Comparison of ENCODE assay signal across 9 mouse cellular contexts in the genomic region with DNA sequence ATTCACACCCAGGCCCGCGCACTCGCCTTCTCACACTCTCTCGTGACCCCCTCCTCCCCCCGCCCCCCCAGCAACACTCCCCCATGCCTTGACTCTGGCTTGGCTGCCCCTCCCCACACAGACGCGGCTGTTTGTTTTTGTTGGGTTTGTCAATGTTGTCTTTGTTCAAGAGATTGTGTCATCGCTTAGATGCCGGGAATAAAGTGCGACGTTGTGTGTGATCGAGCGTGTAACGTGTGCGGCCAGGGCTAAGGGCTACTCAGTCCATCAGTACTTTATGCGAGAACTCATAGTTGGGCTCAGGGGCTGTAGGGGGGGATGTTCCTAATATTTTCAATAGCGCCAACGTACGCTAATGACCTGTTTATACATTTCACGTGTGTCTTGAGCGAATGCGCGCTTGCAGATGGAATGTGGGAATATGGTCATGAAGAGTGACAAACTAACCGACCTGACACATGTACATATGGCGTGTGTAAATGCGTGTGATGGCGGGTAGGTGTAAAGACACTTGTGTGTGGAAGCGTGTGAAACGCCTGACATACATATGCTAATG. TPM values are rescaled to one million over a fixed set of nuclear protein-coding genes. Genes with fewer than 3 reads are reported as not detected.
A peak's percentile ranks its signal among the peaks of the same experiment; 100 is the strongest.
DNase-seq lines count a peak whose midpoint lies in the region; ATAC-seq and TF ChIP-seq lines count a peak whose summit lies in the region.
"Had no signal": no experiment of that assay in that cellular context is flagged by ENCODE, and none has a peak within 500 bp of the region (broad histone marks: within the 10 kb centered on the region; RNA-seq: fewer than 3 reads in every experiment).

No protein-coding gene starts in this region.

- no peaks in the 10 kb centered on the region for H3K36me3 ChIP-seq in CH12.LX (replicated peaks in 1 of 2; ENCODE audit: control insufficient read depth in 1 of 2, insufficient read depth in 1 of 2, low read length in 1 of 2)
- no peaks in the 10 kb centered on the region for H3K36me3 ChIP-seq in forebrain, embryonic 13.5 days (ENCODE audit: poor library complexity, severe bottlenecking)
- H3K36me3 ChIP-seq in kidney, embryonic 14.5 days (ENCODE audit: control insufficient read depth, insufficient read depth, low read length) = peaks cover 8% of the 10 kb centered on the region; the same call in 1 of the 2 replicates
- H3K36me3 ChIP-seq: G1E had no signal

- no peak for TF ChIP-seq POLR2A in cerebellum, adult 2 months (IDR thresholded peaks at IDR 0.05; ENCODE audit: borderline replicate concordance, insufficient read depth, low read length)
- TF ChIP-seq POLR2A in CH12.LX (IDR thresholded peaks at IDR 0.05; ENCODE audit: low read depth, low read length) = no peak

- in situ Hi-C loops in CH12.LX (cut with MboI; ENCODE audit: low pct_ligation_motif_present, low pct_unique_long_range_greater_than_20kb, low sequenced_read_pairs) = no loop called here

- H3K9me3 ChIP-seq in CH12.LX (replicated peaks; ENCODE audit: low read length) = no peaks in the 10 kb centered on the region
- H3K9me3 ChIP-seq in forebrain, embryonic 13.5 days (replicated peaks) = no peaks in the 10 kb centered on the region
- no peaks in the 10 kb centered on the region for H3K9me3 ChIP-seq in kidney, embryonic 14.5 days (ENCODE audit: control insufficient read depth, low read length)
- H3K9me3 ChIP-seq: G1E had no signal

- peaks cover 8% of the 10 kb centered on the region for H3K4me1 ChIP-seq in cerebellum, adult 2 months (ENCODE audit: control insufficient read depth, insufficient read depth, low read length)
- peaks cover 13 to 32% of the 10 kb centered on the region in 2 experiments for H3K4me1 ChIP-seq in CH12.LX (ENCODE audit: control insufficient read depth in 1 of 2, insufficient read depth in 2 of 2)
- H3K4me1 ChIP-seq in forebrain, embryonic 13.5 days = peaks cover 37% of the 10 kb centered on the region
- H3K4me1 ChIP-seq in kidney, embryonic 14.5 days (ENCODE audit: control insufficient read depth, insufficient read depth, low read length) = peaks cover 44% of the 10 kb centered on the region

- under 1% methylated on average over 29 of the region's 29 CpGs for WGBS in cerebellum, adult 2 months
- WGBS in forebrain, embryonic 13.5 days = under 1% methylated on average over 29 of the region's 29 CpGs
- under 1% methylated on average over 29 of the region's 29 CpGs for WGBS in kidney, embryonic 14.5 days

- TF ChIP-seq RAD21 in CH12.LX (IDR thresholded peaks at IDR 0.05; ENCODE audit: low read depth, low read length) = no peak

- peak overlapping the region; percentile 68 for H3K4me2 ChIP-seq in CH12.LX (ENCODE audit: insufficient read depth, low read depth, poor library complexity, severe bottlenecking)
- H3K4me2 ChIP-seq in forebrain, embryonic 13.5 days = peak overlapping the region; percentile 95
- H3K4me2 ChIP-seq in kidney, embryonic 14.5 days (replicated peaks; ENCODE audit: low read depth, low read length) = peak overlapping the region; percentile 65

- no peaks in the 10 kb centered on the region for H3K27me3 ChIP-seq in cerebellum, adult 2 months (ENCODE audit: control insufficient read depth, insufficient read depth, low read length)
- H3K27me3 ChIP-seq in CH12.LX (replicated peaks) = peaks cover 7% of the 10 kb centered on the region
- H3K27me3 ChIP-seq in forebrain, embryonic 13.5 days = peaks cover 47% of the 10 kb centered on the region
- H3K27me3 ChIP-seq in kidney, embryonic 14.5 days (ENCODE audit: control insufficient read depth, insufficient read depth, low read length) = peaks cover 2% of the 10 kb centered on the region

- DNase-seq in cerebellum, adult 2 months = peak in 1 of 2 experiments; percentile 45
- DNase-seq in cerebellum, adult 8-10 months = no peak
- DNase-seq in CH12.LX (ENCODE audit: extremely low read depth) = no peak
- peak; percentile 80 for DNase-seq in lung, postnatal 36 days
- DNase-seq in ovary, postnatal 36 days (ENCODE audit: low spot score) = no peak

- dilution Hi-C loops in CH12.LX (cut with MboI; ENCODE audit: extremely low pct_ligation_motif_present, extremely low pct_unique_long_range_greater_than_20kb, low sequenced_read_pairs) = no loop called here

- no peak for TF ChIP-seq EP300 in CH12.LX (IDR thresholded peaks at IDR 0.05; ENCODE audit: low read length)

- no peak for TF ChIP-seq CTCF in cerebellum, adult 2 months (IDR thresholded peaks at IDR 0.05; ENCODE audit: borderline replicate concordance, insufficient read depth, low read depth, low read length)
- TF ChIP-seq CTCF in CH12.LX (conservative IDR thresholded peaks at IDR 0.05 in 1 of 2, IDR thresholded peaks at IDR 0.05 in 1 of 2; ENCODE audit: low read depth in 2 of 2, low read length in 2 of 2) = no peak

- peak overlapping the region; percentile 84; the same call in 1 of the 2 replicates for H3K27ac ChIP-seq in cerebellum, adult 2 months (ENCODE audit: insufficient read depth, low read length)
- no peak overlapping the region for H3K27ac ChIP-seq in CH12.LX (ENCODE audit: insufficient read depth, low read depth)
- peak overlapping the region; percentile 45 for H3K27ac ChIP-seq in forebrain, embryonic 13.5 days
- H3K27ac ChIP-seq in kidney, embryonic 14.5 days (ENCODE audit: low read depth, low read length) = peak overlapping the region; percentile 89; the same call in 1 of the 2 replicates

- H3K4me3 ChIP-seq in cerebellum, adult 2 months (replicated peaks; ENCODE audit: insufficient read depth, low read depth, low read length) = peak overlapping the region; percentile 92
- peak overlapping the region; percentile 51 to 54 (median 51) for H3K4me3 ChIP-seq in CH12.LX (replicated peaks in 1 of 3; ENCODE audit: low read depth in 2 of 3, low read length in 2 of 3, poor library complexity in 1 of 3)
- peak overlapping the region; percentile 49 for H3K4me3 ChIP-seq in forebrain, embryonic 13.5 days
- peak overlapping the region; percentile 51 for H3K4me3 ChIP-seq in kidney, embryonic 14.5 days (ENCODE audit: low read length)

- peak overlapping the region; percentile 66 for H3K9ac ChIP-seq in CH12.LX (ENCODE audit: insufficient read depth, low read depth)
- peak overlapping the region; percentile 65 for H3K9ac ChIP-seq in forebrain, embryonic 13.5 days
- peak overlapping the region; percentile 78 for H3K9ac ChIP-seq in kidney, embryonic 14.5 days (ENCODE audit: low read depth, low read length)

- H3K79me2 ChIP-seq in CH12.LX (replicated peaks; ENCODE audit: control insufficient read depth, extremely low read depth, insufficient read depth, poor library complexity, severe bottlenecking) = no peaks in the 10 kb centered on the region

- peak; percentile 12 for ATAC-seq in forebrain, embryonic 13.5 days
- no peak for ATAC-seq in kidney, embryonic 14.5 days (ENCODE audit: low FRiP score, low TSS enrichment)
- no peak for ATAC-seq in monocyte, adult 5-6 weeks (replicated peaks; ENCODE audit: insufficient number of reproducible peaks, low FRiP score, low TSS enrichment, poor library complexity, severe bottlenecking)

TF ChIP-seq in CH12.LX, 34 proteins besides CTCF, POLR2A, EP300 and RAD21 (continues in another document):
- TF ChIP-seq MAX (IDR thresholded peaks at IDR 0.05; ENCODE audit: low read length) (no peak), ZKSCAN1 (IDR thresholded peaks at IDR 0.05; ENCODE audit: borderline replicate concordance, low read depth, low read length) (no peak), TCF12 (IDR thresholded peaks at IDR 0.05; ENCODE audit: low read depth, low read length) (no peak), MEF2A (IDR thresholded peaks at IDR 0.05; ENCODE audit: borderline replicate concordance, low read depth, low read length) (no peak)

RNA-seq across cellular contexts. Expression of a gene that starts 0.8 kb away (rescaled TPM):
- polyA plus RNA-seq in cerebellum, adult 2 months (2012; rRNA removed) = 14.2 and 14.7 TPM in 2 replicates
- 0.59 and 0.93 TPM in 2 replicates for total RNA-seq in CH12.LX (2012; rRNA removed)
- total RNA-seq in CH12.LX (2014; rRNA removed) = 0.62 and 0.70 TPM in 2 replicates
- polyA plus RNA-seq in CH12.LX (2012; ENCODE audit: insufficient read length, low read depth) = 0.71 and 0.80 TPM in 2 replicates
- polyA plus RNA-seq in forebrain, embryonic 13.5 days (2015; fragmentation: Nextera tagmentation; extraction: Ambion mirVana) = 9.5 and 10.9 TPM in 2 replicates
- polyA plus RNA-seq in kidney, embryonic 14.5 days (2014; fragmentation: Nextera tagmentation; extraction: Ambion mirVana) = 45.4 and 58.8 TPM in 2 replicates
- 0.38 to 0.39 TPM in 2 of 3 replicates, not detected in the other for total RNA-seq in monocyte, adult 5-6 weeks (2017)
- polyA plus RNA-seq: G1E had no signal

RNA-seq across cellular contexts. Expression of a gene that starts 9.8 kb away (rescaled TPM):
- polyA plus RNA-seq in cerebellum, adult 2 months (2012; rRNA removed) = 122 and 127 TPM in 2 replicates
- 47.8 and 50.9 TPM in 2 replicates for total RNA-seq in CH12.LX (2012; rRNA removed)
- total RNA-seq in CH12.LX (2014; rRNA removed) = 40.6 and 41.8 TPM in 2 replicates
- 44.7 and 56.0 TPM in 2 replicates for polyA plus RNA-seq in CH12.LX (2012; ENCODE audit: insufficient read length, low read depth)
- 25.8 and 32.7 TPM in 2 replicates for polyA plus RNA-seq in forebrain, embryonic 13.5 days (2015; fragmentation: Nextera tagmentation; extraction: Ambion mirVana)
- polyA plus RNA-seq in kidney, embryonic 14.5 days (2014; fragmentation: Nextera tagmentation; extraction: Ambion mirVana) = 55.1 and 64.1 TPM in 2 replicates
- total RNA-seq in monocyte, adult 5-6 weeks (2017) = 58.3 to 94.6 TPM (median 67.9 TPM) in 3 replicates
- polyA plus RNA-seq: G1E had no signal

RNA-seq across cellular contexts. Expression of a gene that starts 21.0 kb away (rescaled TPM):
- 212 and 218 TPM in 2 replicates for polyA plus RNA-seq in cerebellum, adult 2 months (2012; rRNA removed)
- total RNA-seq in CH12.LX (2012; rRNA removed) = 189 and 228 TPM in 2 replicates
- total RNA-seq in CH12.LX (2014; rRNA removed) = 45.8 and 52.7 TPM in 2 replicates
- 70.4 and 74.8 TPM in 2 replicates for polyA plus RNA-seq in CH12.LX (2012; ENCODE audit: insufficient read length, low read depth)
- polyA plus RNA-seq in forebrain, embryonic 13.5 days (2015; fragmentation: Nextera tagmentation; extraction: Ambion mirVana) = 100 and 106 TPM in 2 replicates
- polyA plus RNA-seq in kidney, embryonic 14.5 days (2014; fragmentation: Nextera tagmentation; extraction: Ambion mirVana) = 134 and 200 TPM in 2 replicates
- 67.3 to 102 TPM (median 83.1 TPM) in 3 replicates for total RNA-seq in monocyte, adult 5-6 weeks (2017)

RNA-seq across cellular contexts. Expression of a gene that starts 34.0 kb away (rescaled TPM):
- 49.8 and 58.5 TPM in 2 replicates for polyA plus RNA-seq in cerebellum, adult 2 months (2012; rRNA removed)
- total RNA-seq in CH12.LX (2012; rRNA removed) (1.9 and 2.0 TPM in 2 replicates), CH12.LX (2014; rRNA removed) (0.36 TPM in 2 replicates)
- polyA plus RNA-seq in CH12.LX (2012; ENCODE audit: insufficient read length, low read depth) = 1.4 and 1.9 TPM in 2 replicates
- 36.6 and 43.2 TPM in 2 replicates for polyA plus RNA-seq in forebrain, embryonic 13.5 days (2015; fragmentation: Nextera tagmentation; extraction: Ambion mirVana)
- 2.8 and 3.6 TPM in 2 replicates for polyA plus RNA-seq in kidney, embryonic 14.5 days (2014; fragmentation: Nextera tagmentation; extraction: Ambion mirVana)
- total RNA-seq in monocyte, adult 5-6 weeks (2017) = 0.53 to 2.3 TPM in 2 of 3 replicates, not detected in the other

RNA-seq across cellular contexts. Expression of a gene that starts 34.4 kb away (rescaled TPM):
- polyA plus RNA-seq in cerebellum, adult 2 months (2012; rRNA removed) = 80.4 and 82.9 TPM in 2 replicates
- total RNA-seq in CH12.LX (2012; rRNA removed) = 141 and 143 TPM in 2 replicates
- 127 and 180 TPM in 2 replicates for total RNA-seq in CH12.LX (2014; rRNA removed)
- 198 and 230 TPM in 2 replicates for polyA plus RNA-seq in CH12.LX (2012; ENCODE audit: insufficient read length, low read depth)
- polyA plus RNA-seq in forebrain, embryonic 13.5 days (2015; fragmentation: Nextera tagmentation; extraction: Ambion mirVana) = 221 and 237 TPM in 2 replicates
- polyA plus RNA-seq in kidney, embryonic 14.5 days (2014; fragmentation: Nextera tagmentation; extraction: Ambion mirVana) = 321 and 407 TPM in 2 replicates
- 53.3 to 77.9 TPM (median 61.9 TPM) in 3 replicates for total RNA-seq in monocyte, adult 5-6 weeks (2017)
